Mouse (Mus musculus) heart, embryonic 13.5 days (tissue): ENCODE measurements around the gene Mier1. TPM values are rescaled to one million over a fixed set of nuclear protein-coding genes. Genes with fewer than 3 reads are reported as not detected.

ENCODE experiments used
- ATAC-seq: fragments of 200-750 bp; cut with Nextera tagmentation; 2 replicates; pipeline ENCODE4 v1.8.0; 2017; ENCODE audit warnings: moderate TSS enrichment; ENCODE audit not compliant: insufficient number of reproducible peaks, low FRiP score, low TSS enrichment; ENCODE audit errors: extremely low read depth
- H3K27ac ChIP-seq: fragments of 300-500 bp; sonication (generic); replicated peaks from 2 replicates; pipeline ENCODE4 v1.5.1; 2015; ENCODE audit warnings: moderate library complexity, mild to moderate bottlenecking, inconsistent platforms
- H3K27me3 ChIP-seq: fragments of 300-500 bp; sonication (generic); replicated peaks from 2 replicates; pipeline ENCODE4 v1.6.1; 2015; ENCODE audit warnings: mild to moderate bottlenecking, inconsistent platforms
- H3K36me3 ChIP-seq: fragments of 300-500 bp; sonication (generic); 2 replicates; pipeline ENCODE4 v1.6.1; 2015; ENCODE audit warnings: mild to moderate bottlenecking, inconsistent platforms
- H3K4me1 ChIP-seq: fragments of 300-500 bp; sonication (generic); 2 replicates; pipeline ENCODE4 v1.6.1; 2015; ENCODE audit warnings: inconsistent platforms
- H3K4me2 ChIP-seq: fragments of 300-500 bp; sonication (generic); 2 replicates; pipeline ENCODE4 v1.6.1; 2015; ENCODE audit warnings: inconsistent platforms, mild to moderate bottlenecking, moderate library complexity
- H3K4me3 ChIP-seq: fragments of 300-500 bp; sonication (generic); 2 replicates; pipeline ENCODE4 v1.5.1; 2015; ENCODE audit warnings: moderate library complexity, mild to moderate bottlenecking, inconsistent platforms
- H3K9ac ChIP-seq: fragments of 300-500 bp; sonication (generic); 2 replicates; pipeline ENCODE4 v1.6.1; 2015; ENCODE audit warnings: inconsistent platforms, mild to moderate bottlenecking, moderate library complexity
- H3K9me3 ChIP-seq: fragments of 300-500 bp; sonication (generic); 2 replicates; pipeline ENCODE4 v1.6.1; 2016; ENCODE audit warnings: inconsistent platforms
- WGBS: fragments of 180-500 bp; shearing (Covaris S2); methylation state at CpG from one replicate; pipeline ENCODE4 v1.1.7; 2015; ENCODE audit warnings: mixed read lengths; 5-methylcytosine and 5-hydroxymethylcytosine counted together
- polyA plus RNA-seq: library from polyadenylated mRNA; unstranded; fragments of >200 nt; fragmentation: Nextera tagmentation; extraction: Ambion mirVana; gene quantifications from 2 replicates; pipeline ENCODE4 v1.2.1, GENCODE M21; 2015

Gene Mier1
- polyA plus RNA-seq, 1 experiment from 2014 or later, result 24.0 TPM

GRCm38 (mm10) chr4:103119229-103120027 is 5.2 kb downstream of the Mier1 start:
- H3K36me3 ChIP-seq, result peaks cover 15% of the 10 kb centered on the region
- under 1% methylated on average over 91 of the region's 111 CpGs for WGBS
- peak overlapping the region; percentile 91 for H3K4me3 ChIP-seq
- peak; percentile 75 for ATAC-seq
- H3K9me3 ChIP-seq, result no peaks in the 10 kb centered on the region
- peaks cover 43% of the 10 kb centered on the region for H3K4me1 ChIP-seq
- H3K4me2 ChIP-seq, result peak overlapping the region; percentile 71
- H3K27me3 ChIP-seq, result no peaks in the 10 kb centered on the region
- H3K27ac ChIP-seq, result peak overlapping the region; percentile 98
- peak overlapping the region; percentile 97 for H3K9ac ChIP-seq

- peak overlapping the region; percentile 98 for H3K27ac ChIP-seq
- H3K36me3 ChIP-seq, result peaks cover 15% of the 10 kb centered on the region
- H3K4me3 ChIP-seq, result peak overlapping the region; percentile 91
- H3K27me3 ChIP-seq, result no peaks in the 10 kb centered on the region
- H3K9ac ChIP-seq, result peak overlapping the region; percentile 97
- no peak for ATAC-seq
- WGBS, result 12% methylated on average over 4 of the region's 4 CpGs
- H3K9me3 ChIP-seq, result no peaks in the 10 kb centered on the region
- peak overlapping the region; percentile 71 for H3K4me2 ChIP-seq
- H3K4me1 ChIP-seq, result peaks cover 41% of the 10 kb centered on the region
Measured at GRCm38 (mm10) chr4:103120028-103120384, 5.8 kb downstream of the Mier1 start.

- Histone ChIP-seq H3K9ac (peak overlapping the region; percentile 97), H3K9me3 (no peaks in the 10 kb centered on the region), H3K27me3 (no peaks in the 10 kb centered on the region), H3K4me1 (peaks cover 37% of the 10 kb centered on the region), H3K27ac (peak overlapping the region; percentile 98), H3K36me3 (peaks cover 15% of the 10 kb centered on the region), H3K4me3 (peak overlapping the region; percentile 91), H3K4me2 (peak overlapping the region; percentile 71)
- 38% methylated on average over 3 of the region's 3 CpGs for WGBS
- ATAC-seq, result no peak
Measured at GRCm38 (mm10) chr4:103120395-103120794, 6.2 kb downstream of the Mier1 start.

- Histone ChIP-seq H3K27me3 (no peaks in the 10 kb centered on the region), H3K36me3 (peaks cover 15% of the 10 kb centered on the region), H3K4me1 (peaks cover 34% of the 10 kb centered on the region), H3K4me2 (peak overlapping the region; percentile 71), H3K4me3 (peak overlapping the region; percentile 91), H3K9ac (peak overlapping the region; percentile 97), H3K9me3 (no peaks in the 10 kb centered on the region), H3K27ac (peak overlapping the region; percentile 98; the same call in 1 of the 2 replicates)
- no peak for ATAC-seq
- WGBS, result 71% methylated on average over 9 of the region's 9 CpGs
Measured at GRCm38 (mm10) chr4:103120874-103121389, 6.7 kb downstream of the Mier1 start.

GRCm38 (mm10) chr4:103123086-103123485 is 8.9 kb downstream of the Mier1 start:
- H3K4me1 ChIP-seq, result peaks cover 38% of the 10 kb centered on the region
- peaks cover 4% of the 10 kb centered on the region; the same call in 1 of the 2 replicates for H3K36me3 ChIP-seq
- no peaks in the 10 kb centered on the region for H3K9me3 ChIP-seq
- peak overlapping the region; percentile 58 for H3K9ac ChIP-seq
- no peak for ATAC-seq
- peak overlapping the region; percentile 39 for H3K4me2 ChIP-seq
- peak overlapping the region; percentile 6; the same call in 1 of the 2 replicates for H3K4me3 ChIP-seq
- no peaks in the 10 kb centered on the region for H3K27me3 ChIP-seq
- peak overlapping the region; percentile 15; the same call in 1 of the 2 replicates for H3K27ac ChIP-seq
- WGBS, result 13% methylated on average over 2 of the region's 2 CpGs

- Histone ChIP-seq H3K4me2 (no peak overlapping the region), H3K4me1 (peaks cover 36% of the 10 kb centered on the region), H3K36me3 (peaks cover 4% of the 10 kb centered on the region; the same call in 1 of the 2 replicates), H3K27ac (no peak overlapping the region), H3K4me3 (no peak overlapping the region), H3K9me3 (no peaks in the 10 kb centered on the region), H3K9ac (no peak overlapping the region), H3K27me3 (no peaks in the 10 kb centered on the region)
- ATAC-seq, result no peak
Measured at GRCm38 (mm10) chr4:103123606-103124005, 9.4 kb downstream of the Mier1 start.

- Histone ChIP-seq H3K4me3 (no peak overlapping the region), H3K9me3 (no peaks in the 10 kb centered on the region), H3K27me3 (no peaks in the 10 kb centered on the region), H3K9ac (no peak overlapping the region), H3K36me3 (peaks cover 10% of the 10 kb centered on the region), H3K27ac (no peak overlapping the region), H3K4me1 (peaks cover 22% of the 10 kb centered on the region), H3K4me2 (no peak overlapping the region)
- ATAC-seq, result no peak
- 75% methylated on average over 4 of the region's 4 CpGs for WGBS
Measured at GRCm38 (mm10) chr4:103126533-103126932, 12.3 kb downstream of the Mier1 start.

- H3K4me1 ChIP-seq, result peaks cover 5% of the 10 kb centered on the region; the same call in 1 of the 2 replicates
- no peaks in the 10 kb centered on the region for H3K9me3 ChIP-seq
- no peak overlapping the region for H3K27ac ChIP-seq
- WGBS, result 32% methylated on average over 1 of the region's 1 CpGs
- no peaks in the 10 kb centered on the region for H3K27me3 ChIP-seq
- H3K4me3 ChIP-seq, result no peak overlapping the region
- ATAC-seq, result no peak
- no peak overlapping the region for H3K9ac ChIP-seq
- H3K36me3 ChIP-seq, result peaks cover 59% of the 10 kb centered on the region
- H3K4me2 ChIP-seq, result no peak overlapping the region
Measured at GRCm38 (mm10) chr4:103136946-103137345, 22.8 kb downstream of the Mier1 start.

- no peaks in the 10 kb centered on the region for H3K9me3 ChIP-seq
- no peak for ATAC-seq
Measured at GRCm38 (mm10) chr4:103146339-103146738, 32.1 kb downstream of the Mier1 start.

GRCm38 (mm10) chr4:103151946-103152345 is 37.8 kb downstream of the Mier1 start:
- no peak overlapping the region for H3K27ac ChIP-seq
- no peaks in the 10 kb centered on the region for H3K4me1 ChIP-seq

More at GRCm38 (mm10) chr4:103146339-103146738, 32.1 kb downstream of the Mier1 start:
- Histone ChIP-seq H3K36me3 (peaks cover 79% of the 10 kb centered on the region), H3K4me2 (no peak overlapping the region), H3K27ac (no peak overlapping the region), H3K27me3 (no peaks in the 10 kb centered on the region), H3K9ac (no peak overlapping the region), H3K4me1 (no peaks in the 10 kb centered on the region), H3K4me3 (no peak overlapping the region)
- 42% methylated on average over 5 of the region's 5 CpGs for WGBS

GRCm38 (mm10) chr4:103158781-103159180 is 44.6 kb downstream of the Mier1 start:
- Histone ChIP-seq H3K36me3 (peaks cover 84% of the 10 kb centered on the region), H3K27ac (no peak overlapping the region), H3K9me3 (no peaks in the 10 kb centered on the region), H3K4me1 (no peaks in the 10 kb centered on the region), H3K27me3 (no peaks in the 10 kb centered on the region), H3K4me2 (no peak overlapping the region), H3K9ac (no peak overlapping the region), H3K4me3 (no peak overlapping the region)
- WGBS, result 95% methylated on average over 4 of the region's 4 CpGs
- no peak for ATAC-seq

More at GRCm38 (mm10) chr4:103151946-103152345, 37.8 kb downstream of the Mier1 start:
- WGBS, result 87% methylated on average over 5 of the region's 5 CpGs
- ATAC-seq, result no peak
- no peak overlapping the region for H3K9ac ChIP-seq
- no peak overlapping the region for H3K4me3 ChIP-seq
- H3K4me2 ChIP-seq, result no peak overlapping the region
- no peaks in the 10 kb centered on the region for H3K27me3 ChIP-seq
- H3K9me3 ChIP-seq, result no peaks in the 10 kb centered on the region
- peaks cover 93% of the 10 kb centered on the region for H3K36me3 ChIP-seq
